Mouse (Mus musculus): ENCODE results near the gene Macrod2. TPM values are rescaled to one million over a fixed set of nuclear protein-coding genes. Genes with fewer than 3 reads are reported as not detected.

Gene Macrod2
- polyA plus RNA-seq, 1 experiment from 2014 or later = 25.7 TPM

DNA sequence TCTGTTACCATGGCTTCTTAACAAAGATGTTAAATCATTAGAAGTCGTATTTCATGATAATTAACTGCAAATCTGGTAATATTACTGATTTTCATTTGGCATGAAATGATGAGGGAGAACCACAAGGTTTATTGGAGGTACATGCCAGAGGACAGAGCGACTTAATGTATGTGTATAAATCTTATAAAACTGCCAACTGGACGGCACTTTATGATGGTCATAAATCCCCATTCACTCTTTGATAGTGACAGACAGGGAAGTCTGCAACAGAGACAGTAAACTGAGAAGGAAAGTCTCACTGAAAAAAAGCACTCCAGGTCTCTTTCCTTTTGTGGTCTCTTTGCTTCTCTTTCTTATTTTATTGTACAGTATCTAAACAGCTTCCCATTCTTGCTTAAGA, 1176.3 kb downstream of the Macrod2 start:
- Histone ChIP-seq H3K36me3 (ENCODE audit: control insufficient read depth, insufficient read depth) (no peaks in the 10 kb centered on the region), H3K4me2 (replicated peaks; ENCODE audit: low read depth) (no peak overlapping the region), H3K9me3 (ENCODE audit: control insufficient read depth) (no peaks in the 10 kb centered on the region), H3K4me3 (ENCODE audit: low read depth, low read length) (no peak overlapping the region), H3K9ac (ENCODE audit: low read depth, low read length) (no peak overlapping the region), H3K27ac (ENCODE audit: low read depth, low read length) (no peak overlapping the region), H3K4me1 (replicated peaks; ENCODE audit: control insufficient read depth, insufficient read depth, low read length) (no peaks in the 10 kb centered on the region), H3K27me3 (replicated peaks; ENCODE audit: control insufficient read depth, insufficient read depth, low read length) (no peaks in the 10 kb centered on the region)
- no peak for TF ChIP-seq CTCF (IDR thresholded peaks at IDR 0.05; ENCODE audit: low read depth)
- no peak for ATAC-seq
- WGBS = 19% methylated on average over 3 of the region's 3 CpGs

DNA sequence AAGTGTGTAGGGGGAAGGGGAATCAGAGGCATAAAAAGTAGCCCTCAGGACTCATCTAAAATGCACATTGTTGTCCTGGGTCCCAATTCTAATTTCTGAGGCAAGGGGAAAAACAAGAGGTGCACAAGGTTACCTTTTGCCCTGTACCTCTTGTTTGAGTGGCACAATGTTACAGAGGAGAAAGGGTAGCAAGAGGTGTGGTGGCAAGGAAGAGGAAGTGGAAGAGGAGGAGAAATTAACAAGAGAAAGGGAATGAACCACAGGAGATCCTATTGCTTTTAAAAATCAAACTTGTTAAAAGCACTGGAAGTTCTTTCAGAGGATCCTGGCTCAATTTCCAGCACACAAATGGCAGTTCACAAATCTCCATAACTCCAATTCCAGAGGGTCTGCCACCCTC, 1183.1 kb downstream of the Macrod2 start:
- no peaks in the 10 kb centered on the region for H3K9me3 ChIP-seq (ENCODE audit: control insufficient read depth)
- ATAC-seq = no peak
- H3K27ac ChIP-seq (ENCODE audit: low read depth, low read length) = no peak overlapping the region
- no peak for TF ChIP-seq CTCF (IDR thresholded peaks at IDR 0.05; ENCODE audit: low read depth)
- H3K4me2 ChIP-seq (replicated peaks; ENCODE audit: low read depth) = no peak overlapping the region
- no peaks in the 10 kb centered on the region for H3K4me1 ChIP-seq (replicated peaks; ENCODE audit: control insufficient read depth, insufficient read depth, low read length)
- no peaks in the 10 kb centered on the region for H3K27me3 ChIP-seq (replicated peaks; ENCODE audit: control insufficient read depth, insufficient read depth, low read length)
- no peak overlapping the region for H3K4me3 ChIP-seq (ENCODE audit: low read depth, low read length)
- H3K36me3 ChIP-seq (ENCODE audit: control insufficient read depth, insufficient read depth) = no peaks in the 10 kb centered on the region
- no peak overlapping the region for H3K9ac ChIP-seq (ENCODE audit: low read depth, low read length)

DNA sequence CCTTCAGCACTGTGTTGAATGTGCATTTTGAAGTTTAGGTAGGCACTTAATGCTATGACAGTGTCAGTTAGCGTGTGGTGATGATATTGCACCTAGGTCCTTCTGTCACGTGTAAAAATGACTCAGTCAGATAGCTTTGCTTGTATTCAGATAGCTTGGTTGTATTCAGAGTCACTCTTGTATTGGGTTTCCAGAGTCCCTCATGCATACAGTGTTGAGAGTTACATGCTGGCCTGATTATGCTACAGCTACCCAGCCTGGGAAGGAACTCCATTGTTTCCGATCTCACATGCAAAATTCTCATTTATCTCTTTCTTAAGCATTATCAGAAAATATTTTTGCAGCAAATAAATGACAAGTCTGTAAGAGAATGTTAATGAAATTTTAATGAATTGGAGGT, 1187.3 kb downstream of the Macrod2 start:
- H3K9me3 ChIP-seq (ENCODE audit: control insufficient read depth) = no peaks in the 10 kb centered on the region
- H3K4me1 ChIP-seq (replicated peaks; ENCODE audit: control insufficient read depth, insufficient read depth, low read length) = 0 out of 2 replicates have a peak, but pooled peaks cover 3% of the 10 kb centered on the region
- no peak for ATAC-seq
- TF ChIP-seq CTCF (IDR thresholded peaks at IDR 0.05; ENCODE audit: low read depth) = no peak
- 85% methylated on average over 3 of the region's 3 CpGs for WGBS
- H3K4me3 ChIP-seq (ENCODE audit: low read depth, low read length) = no peak overlapping the region
- no peaks in the 10 kb centered on the region for H3K36me3 ChIP-seq (ENCODE audit: control insufficient read depth, insufficient read depth)
- H3K27me3 ChIP-seq (replicated peaks; ENCODE audit: control insufficient read depth, insufficient read depth, low read length) = no peaks in the 10 kb centered on the region
- H3K27ac ChIP-seq (ENCODE audit: low read depth, low read length) = no peak overlapping the region
- no peak overlapping the region for H3K9ac ChIP-seq (ENCODE audit: low read depth, low read length)
- H3K4me2 ChIP-seq (replicated peaks; ENCODE audit: low read depth) = no peak overlapping the region

DNA sequence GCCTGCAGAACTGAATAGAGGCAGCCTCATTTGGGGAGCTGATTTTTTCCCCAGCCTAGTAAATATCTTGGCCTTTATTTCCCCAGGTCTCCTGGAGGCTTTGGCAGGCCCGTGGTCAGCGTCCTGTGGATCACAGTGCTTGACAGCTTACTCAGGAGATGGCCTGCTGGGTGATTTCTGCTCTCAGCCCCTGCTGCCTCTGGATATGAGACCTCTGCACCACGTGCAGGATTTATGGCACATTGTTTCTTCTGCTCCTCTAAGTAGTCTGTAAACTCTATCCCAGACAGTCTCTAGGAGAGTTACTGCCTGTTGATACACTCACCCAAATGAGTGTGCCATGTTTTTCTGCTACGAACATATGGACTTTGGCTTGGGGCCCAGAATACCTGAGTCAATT, 1187.8 kb downstream of the Macrod2 start:
- no peak for ATAC-seq
- Histone ChIP-seq H3K9ac (ENCODE audit: low read depth, low read length) (no peak overlapping the region), H3K4me3 (ENCODE audit: low read depth, low read length) (no peak overlapping the region), H3K27ac (ENCODE audit: low read depth, low read length) (no peak overlapping the region), H3K27me3 (replicated peaks; ENCODE audit: control insufficient read depth, insufficient read depth, low read length) (no peaks in the 10 kb centered on the region), H3K9me3 (ENCODE audit: control insufficient read depth) (no peaks in the 10 kb centered on the region), H3K4me2 (replicated peaks; ENCODE audit: low read depth) (no peak overlapping the region), H3K4me1 (replicated peaks; ENCODE audit: control insufficient read depth, insufficient read depth, low read length) (0 out of 2 replicates have a peak, but pooled peaks cover 3% of the 10 kb centered on the region), H3K36me3 (ENCODE audit: control insufficient read depth, insufficient read depth) (no peaks in the 10 kb centered on the region)
- no peak for TF ChIP-seq CTCF (IDR thresholded peaks at IDR 0.05; ENCODE audit: low read depth)
- WGBS = 23% methylated on average over 4 of the region's 4 CpGs

DNA sequence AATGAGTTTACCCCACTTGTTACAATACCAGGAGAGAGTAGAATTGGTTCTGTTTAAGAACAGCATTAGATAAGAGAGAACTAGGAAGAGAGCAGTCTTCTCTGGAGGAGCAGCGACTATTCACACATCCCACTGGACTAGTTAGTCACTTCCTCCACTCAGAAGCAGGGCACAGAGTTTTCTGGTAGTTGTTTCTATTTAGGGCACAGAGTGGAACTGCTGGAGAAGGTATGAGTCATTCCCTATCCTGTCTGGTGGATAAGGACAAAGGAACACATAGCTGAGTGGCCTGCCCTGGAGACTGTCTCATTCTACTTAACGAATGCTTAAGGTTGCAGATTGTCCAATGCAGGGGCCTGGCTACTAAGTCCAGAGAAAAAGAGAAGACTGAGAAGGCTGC, 1192.2 kb downstream of the Macrod2 start:
- 64% methylated on average over 2 of the region's 2 CpGs for WGBS
- no peaks in the 10 kb centered on the region for H3K27me3 ChIP-seq (replicated peaks; ENCODE audit: control insufficient read depth, insufficient read depth, low read length)
- no peaks in the 10 kb centered on the region for H3K36me3 ChIP-seq (ENCODE audit: control insufficient read depth, insufficient read depth)
- H3K9me3 ChIP-seq (ENCODE audit: control insufficient read depth) = no peaks in the 10 kb centered on the region
- no peak for ATAC-seq
- H3K4me3 ChIP-seq (ENCODE audit: low read depth, low read length) = no peak overlapping the region
- H3K4me1 ChIP-seq (replicated peaks; ENCODE audit: control insufficient read depth, insufficient read depth, low read length) = 0 out of 2 replicates have a peak, but pooled peaks cover 3% of the 10 kb centered on the region
- no peak overlapping the region for H3K9ac ChIP-seq (ENCODE audit: low read depth, low read length)
- no peak overlapping the region for H3K4me2 ChIP-seq (replicated peaks; ENCODE audit: low read depth)
- no peak for TF ChIP-seq CTCF (IDR thresholded peaks at IDR 0.05; ENCODE audit: low read depth)
- no peak overlapping the region for H3K27ac ChIP-seq (ENCODE audit: low read depth, low read length)

DNA sequence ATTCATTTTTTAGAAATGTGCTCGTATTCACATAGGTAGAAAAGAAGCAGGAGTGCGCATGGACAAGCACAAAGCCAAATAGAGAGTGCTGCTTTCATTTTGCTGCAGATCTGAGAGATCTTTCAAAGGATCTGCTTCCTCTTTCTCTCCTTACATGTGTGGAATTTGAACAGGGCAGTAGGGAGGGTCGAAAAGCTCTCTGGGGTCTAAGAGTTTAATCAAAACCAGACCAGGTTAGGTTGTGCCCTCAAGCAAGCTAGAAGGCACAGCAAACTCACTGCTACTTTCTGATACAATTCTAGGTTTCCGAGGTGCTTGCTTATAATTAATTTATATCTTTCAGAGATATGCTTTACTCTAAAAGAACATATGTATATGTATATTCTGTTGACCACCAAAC, 1196.2 kb downstream of the Macrod2 start:
- no peak for TF ChIP-seq CTCF (IDR thresholded peaks at IDR 0.05; ENCODE audit: low read depth)
- ATAC-seq = no peak

DNA sequence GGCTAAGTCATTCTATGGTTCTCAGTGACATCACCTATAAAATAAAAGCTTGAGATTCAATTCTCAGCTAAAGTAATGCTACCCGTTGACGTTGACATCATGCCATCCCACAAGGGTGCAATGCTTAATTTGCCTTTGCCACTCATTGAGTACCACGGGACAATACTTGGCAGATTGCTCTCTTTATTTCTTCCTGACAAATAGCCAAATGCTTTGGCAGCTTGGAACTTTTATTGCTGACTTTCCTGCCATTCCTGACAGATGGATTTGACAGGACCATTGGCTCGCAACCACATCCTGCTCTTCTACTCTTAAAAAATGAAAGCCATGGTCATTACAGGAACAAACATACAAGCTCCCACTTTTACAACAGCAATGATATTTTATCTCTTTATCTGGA, 1199.7 kb downstream of the Macrod2 start:
- no peak for TF ChIP-seq CTCF (IDR thresholded peaks at IDR 0.05; ENCODE audit: low read depth)
- H3K4me1 ChIP-seq (replicated peaks; ENCODE audit: control insufficient read depth, insufficient read depth, low read length) = no peaks in the 10 kb centered on the region
- H3K4me3 ChIP-seq (ENCODE audit: low read depth, low read length) = no peak overlapping the region
- 71% methylated on average over 4 of the region's 4 CpGs for WGBS
- no peak overlapping the region for H3K27ac ChIP-seq (ENCODE audit: low read depth, low read length)
- ATAC-seq = no peak
- H3K9me3 ChIP-seq (ENCODE audit: control insufficient read depth) = no peaks in the 10 kb centered on the region
- no peak overlapping the region for H3K9ac ChIP-seq (ENCODE audit: low read depth, low read length)
- no peaks in the 10 kb centered on the region for H3K36me3 ChIP-seq (ENCODE audit: control insufficient read depth, insufficient read depth)
- no peaks in the 10 kb centered on the region for H3K27me3 ChIP-seq (replicated peaks; ENCODE audit: control insufficient read depth, insufficient read depth, low read length)
- H3K4me2 ChIP-seq (replicated peaks; ENCODE audit: low read depth) = no peak overlapping the region

More for the DNA sequence above, 1196.2 kb downstream of the Macrod2 start:
- H3K4me2 ChIP-seq (replicated peaks; ENCODE audit: low read depth) = no peak overlapping the region
- WGBS = 73% methylated on average over 4 of the region's 4 CpGs
- no peaks in the 10 kb centered on the region for H3K9me3 ChIP-seq (ENCODE audit: control insufficient read depth)
- H3K9ac ChIP-seq (ENCODE audit: low read depth, low read length) = no peak overlapping the region
- H3K4me3 ChIP-seq (ENCODE audit: low read depth, low read length) = no peak overlapping the region
- H3K36me3 ChIP-seq (ENCODE audit: control insufficient read depth, insufficient read depth) = no peaks in the 10 kb centered on the region
- no peak overlapping the region for H3K27ac ChIP-seq (ENCODE audit: low read depth, low read length)
- H3K4me1 ChIP-seq (replicated peaks; ENCODE audit: control insufficient read depth, insufficient read depth, low read length) = no peaks in the 10 kb centered on the region
- no peaks in the 10 kb centered on the region for H3K27me3 ChIP-seq (replicated peaks; ENCODE audit: control insufficient read depth, insufficient read depth, low read length)

Measured in intestine, postnatal 0 days (tissue).